In genomic region chr13:37878918-37879331, GRCm38 (mm10) we compare ENCODE assay signal across 10 mouse cellular contexts.
A peak's percentile ranks its signal among the peaks of the same experiment; 100 is the strongest.
DNase-seq lines count a peak whose midpoint lies in the region; ATAC-seq and TF ChIP-seq lines count a peak whose summit lies in the region.
"Had no signal": no experiment of that assay in that cellular context is flagged by ENCODE, and none has a peak within 500 bp of the region (broad histone marks: within the 10 kb centered on the region; RNA-seq: fewer than 3 reads in every experiment).

No protein-coding gene starts in this region.

- peaks cover 49% of the 10 kb centered on the region for H3K4me1 ChIP-seq in lung, embryonic 14.5 days (ENCODE audit: insufficient read depth)
- peaks cover 39% of the 10 kb centered on the region for H3K4me1 ChIP-seq in lung, adult 2 months (ENCODE audit: control insufficient read depth, insufficient read depth, low read length)
- peaks cover 97% of the 10 kb centered on the region for H3K4me1 ChIP-seq in liver, embryonic 15.5 days (replicated peaks)
- peaks cover 51% of the 10 kb centered on the region for H3K4me1 ChIP-seq in stomach, embryonic 14.5 days (ENCODE audit: control insufficient read depth, insufficient read depth, low read length)
- no peaks in the 10 kb centered on the region; the same call in 1 of the 2 replicates for H3K4me1 ChIP-seq in forebrain, embryonic 14.5 days (ENCODE audit: control insufficient read depth, insufficient read depth, low read length)

- ATAC-seq in lung, embryonic 14.5 days (ENCODE audit: insufficient read depth) = 0 out of 2 replicates have a peak, but pooled peaks have one; percentile 17
- peak; percentile 60 for ATAC-seq in erythroblast, adult 5-6 weeks (replicated peaks; ENCODE audit: low FRiP score, poor library complexity, severe bottlenecking)
- ATAC-seq in liver, embryonic 15.5 days (ENCODE audit: insufficient read depth) = peak; percentile 72
- peak; percentile 67; the same call in 1 of the 2 replicates for ATAC-seq in stomach, embryonic 14.5 days (ENCODE audit: insufficient number of reproducible peaks, insufficient read depth, low FRiP score, low read depth)
- ATAC-seq in forebrain, embryonic 14.5 days = no peak
- ATAC-seq: hindbrain, embryonic 16.5 days had no signal

- no peaks in the 10 kb centered on the region for H3K9me3 ChIP-seq in lung, embryonic 14.5 days (ENCODE audit: low read depth, low read length)
- H3K9me3 ChIP-seq in liver, embryonic 15.5 days (replicated peaks) = no peaks in the 10 kb centered on the region
- H3K9me3 ChIP-seq in stomach, embryonic 14.5 days (ENCODE audit: control insufficient read depth, low read depth, low read length) = no peaks in the 10 kb centered on the region
- H3K9me3 ChIP-seq in forebrain, embryonic 14.5 days (replicated peaks; ENCODE audit: control insufficient read depth, low read length) = no peaks in the 10 kb centered on the region

- H3K4me2 ChIP-seq in lung, embryonic 14.5 days = no peak overlapping the region
- H3K4me2 ChIP-seq in liver, embryonic 15.5 days = peak overlapping the region; percentile 58
- H3K4me2 ChIP-seq in stomach, embryonic 14.5 days (replicated peaks; ENCODE audit: low read depth, low read length) = no peak overlapping the region
- no peak overlapping the region for H3K4me2 ChIP-seq in forebrain, embryonic 14.5 days (ENCODE audit: low read length)

- no peak for TF ChIP-seq POLR2A in lung, adult 2 months (IDR thresholded peaks at IDR 0.05; ENCODE audit: borderline replicate concordance, extremely low read depth, low read depth, low read length)

- peak overlapping the region; percentile 56; the same call in 1 of the 2 replicates for H3K27ac ChIP-seq in lung, embryonic 14.5 days (ENCODE audit: low read depth)
- peak overlapping the region; percentile 83 for H3K27ac ChIP-seq in liver, embryonic 15.5 days (replicated peaks)
- peak overlapping the region; percentile 27; the same call in 1 of the 2 replicates for H3K27ac ChIP-seq in stomach, embryonic 14.5 days (ENCODE audit: low read length)
- no peak overlapping the region for H3K27ac ChIP-seq in forebrain, embryonic 14.5 days (ENCODE audit: low read depth, low read length)

- no peaks in the 10 kb centered on the region for H3K36me3 ChIP-seq in lung, embryonic 14.5 days (ENCODE audit: insufficient read depth)
- H3K36me3 ChIP-seq in liver, embryonic 15.5 days (replicated peaks) = no peaks in the 10 kb centered on the region
- no peaks in the 10 kb centered on the region for H3K36me3 ChIP-seq in stomach, embryonic 14.5 days (ENCODE audit: control insufficient read depth, insufficient read depth, low read length)
- no peaks in the 10 kb centered on the region for H3K36me3 ChIP-seq in forebrain, embryonic 14.5 days (ENCODE audit: control insufficient read depth, insufficient read depth, low read length)

- DNase-seq in lung, embryonic 14.5 days = no peak
- DNase-seq in lung, adult 2 months = no peak
- no peak for DNase-seq in retina, postnatal 1 day
- DNase-seq in forebrain, embryonic 14.5 days (ENCODE audit: low spot score) = no peak
- DNase-seq: cerebellum, adult 18-20 months; right cerebral cortex, postnatal 25 days had no signal

- no peaks in the 10 kb centered on the region for H3K27me3 ChIP-seq in lung, embryonic 14.5 days (ENCODE audit: insufficient read depth, low read length)
- no peaks in the 10 kb centered on the region for H3K27me3 ChIP-seq in liver, embryonic 15.5 days
- H3K27me3 ChIP-seq in stomach, embryonic 14.5 days (ENCODE audit: control insufficient read depth, insufficient read depth, low read length) = no peaks in the 10 kb centered on the region
- H3K27me3 ChIP-seq in forebrain, embryonic 14.5 days (replicated peaks; ENCODE audit: control insufficient read depth, insufficient read depth, low read length) = no peaks in the 10 kb centered on the region

- no peak overlapping the region for H3K4me3 ChIP-seq in lung, embryonic 14.5 days (ENCODE audit: low read depth, low read length)
- no peak overlapping the region for H3K4me3 ChIP-seq in lung, adult 2 months (replicated peaks; ENCODE audit: extremely low read depth, low read depth, low read length)
- H3K4me3 ChIP-seq in liver, embryonic 15.5 days (replicated peaks) = no peak overlapping the region
- no peak overlapping the region for H3K4me3 ChIP-seq in stomach, embryonic 14.5 days (ENCODE audit: low read depth, low read length)
- no peak overlapping the region for H3K4me3 ChIP-seq in forebrain, embryonic 14.5 days (ENCODE audit: low read depth, low read length)

- WGBS in lung, embryonic 14.5 days = 56% methylated on average over 2 of the region's 2 CpGs
- 34% methylated on average over 2 of the region's 2 CpGs for WGBS in lung, adult 2 months
- 6% methylated on average over 2 of the region's 2 CpGs for WGBS in liver, embryonic 15.5 days (ENCODE audit: insufficient replicate concordance)
- 54% methylated on average over 2 of the region's 2 CpGs for WGBS in stomach, embryonic 14.5 days
- WGBS in forebrain, embryonic 14.5 days = 95% methylated on average over 2 of the region's 2 CpGs

- no peak for TF ChIP-seq CTCF in lung, embryonic 14.5 days (IDR thresholded peaks at IDR 0.05; ENCODE audit: low read depth)
- TF ChIP-seq CTCF in lung, adult 2 months (IDR thresholded peaks at IDR 0.05; ENCODE audit: insufficient read depth, low read length) = no peak

- no peak overlapping the region for H3K9ac ChIP-seq in lung, embryonic 14.5 days
- no peak overlapping the region for H3K9ac ChIP-seq in liver, embryonic 15.5 days
- H3K9ac ChIP-seq in stomach, embryonic 14.5 days (replicated peaks; ENCODE audit: low read depth, low read length) = no peak overlapping the region
- H3K9ac ChIP-seq in forebrain, embryonic 14.5 days (ENCODE audit: low read length) = no peak overlapping the region
